Mouse (Mus musculus): Measurements from ENCODE around the gene Atrnl1.
"Not testable (repeated sequence)": the region's sequence is repeated elsewhere in the genome, so short reads cannot be mapped to it uniquely, and the experiment has no call there.

The Atrnl1 gene

GRCm38 (mm10) chr19:57686596-57686995, 75.8 kb downstream of the Atrnl1 start:
- in situ Hi-C loops (cut with MboI), result no loop called here

GRCm38 (mm10) chr19:57692566-57692965, 81.7 kb downstream of the Atrnl1 start:
- in situ Hi-C loops (cut with MboI), result no loop called here

GRCm38 (mm10) chr19:57696781-57697180, 85.9 kb downstream of the Atrnl1 start:
- in situ Hi-C loops (cut with MboI), result not testable (repeated sequence)

GRCm38 (mm10) chr19:57713138-57713537, 102.3 kb downstream of the Atrnl1 start:
- in situ Hi-C loops (cut with MboI), result no loop called here

- in situ Hi-C loops (cut with MboI), result no loop called here
These were observed 114.1 kb downstream of the Atrnl1 start for GRCm38 (mm10) chr19:57724920-57725319.

GRCm38 (mm10) chr19:57725326-57725725, 114.5 kb downstream of the Atrnl1 start:
- in situ Hi-C loops (cut with MboI), result no loop called here

GRCm38 (mm10) chr19:57727009-57727408, 116.2 kb downstream of the Atrnl1 start:
- in situ Hi-C loops (cut with MboI), result no loop called here

GRCm38 (mm10) chr19:57737475-57737874, 126.6 kb downstream of the Atrnl1 start:
- in situ Hi-C loops (cut with MboI), result no loop called here

GRCm38 (mm10) chr19:57745579-57745978, 134.7 kb downstream of the Atrnl1 start:
- in situ Hi-C loops (cut with MboI), result no loop called here

GRCm38 (mm10) chr19:57746553-57746952, 135.7 kb downstream of the Atrnl1 start:
- in situ Hi-C loops (cut with MboI), result no loop called here

GRCm38 (mm10) chr19:57752189-57752588, 141.4 kb downstream of the Atrnl1 start:
- in situ Hi-C loops (cut with MboI), result no loop called here

GRCm38 (mm10) chr19:57762526-57762925, 151.7 kb downstream of the Atrnl1 start:
- in situ Hi-C loops (cut with MboI), result no loop called here

GRCm38 (mm10) chr19:57764576-57765371, 153.9 kb downstream of the Atrnl1 start:
- in situ Hi-C loops (cut with MboI), result no loop called here

- in situ Hi-C loops (cut with MboI), result no loop called here
These were observed 156.2 kb downstream of the Atrnl1 start for GRCm38 (mm10) chr19:57767051-57767450.

- in situ Hi-C loops (cut with MboI), result no loop called here
These were observed 157.8 kb downstream of the Atrnl1 start for GRCm38 (mm10) chr19:57768661-57769060.

GRCm38 (mm10) chr19:57782366-57783089, 171.7 kb downstream of the Atrnl1 start:
- in situ Hi-C loops (cut with MboI), result no loop called here

GRCm38 (mm10) chr19:57786699-57787098, 175.9 kb downstream of the Atrnl1 start:
- in situ Hi-C loops (cut with MboI), result no loop called here

GRCm38 (mm10) chr19:57802207-57802606, 191.4 kb downstream of the Atrnl1 start:
- in situ Hi-C loops (cut with MboI), result no loop called here

GRCm38 (mm10) chr19:57802771-57803482, 192.1 kb downstream of the Atrnl1 start:
- in situ Hi-C loops (cut with MboI), result no loop called here

- in situ Hi-C loops (cut with MboI), result no loop called here
These were observed 192.6 kb downstream of the Atrnl1 start for GRCm38 (mm10) chr19:57803483-57803820.

- in situ Hi-C loops (cut with MboI), result no loop called here
These were observed 197.5 kb downstream of the Atrnl1 start for GRCm38 (mm10) chr19:57808363-57808762.

GRCm38 (mm10) chr19:57814291-57814690, 203.5 kb downstream of the Atrnl1 start:
- in situ Hi-C loops (cut with MboI), result no loop called here
